Mouse (Mus musculus): ENCODE measurements at regions not wholly inside any gene's neighbourhood (a gene's known extent, or its start where the extent isn't known, plus 50 kb on each side); places are given as distances from the start of the nearest gene placed in this dataset.

- no peak for DNase-seq (ENCODE audit: low spot score)
These were observed 70.0 kb downstream of the Mbip start for GRCm38 (mm10) chr12:56275556-56276242.

- DNase-seq (ENCODE audit: low spot score), result no peak
These were observed 80.6 kb downstream of the Mbip start for GRCm38 (mm10) chr12:56265049-56265448.

DNA sequence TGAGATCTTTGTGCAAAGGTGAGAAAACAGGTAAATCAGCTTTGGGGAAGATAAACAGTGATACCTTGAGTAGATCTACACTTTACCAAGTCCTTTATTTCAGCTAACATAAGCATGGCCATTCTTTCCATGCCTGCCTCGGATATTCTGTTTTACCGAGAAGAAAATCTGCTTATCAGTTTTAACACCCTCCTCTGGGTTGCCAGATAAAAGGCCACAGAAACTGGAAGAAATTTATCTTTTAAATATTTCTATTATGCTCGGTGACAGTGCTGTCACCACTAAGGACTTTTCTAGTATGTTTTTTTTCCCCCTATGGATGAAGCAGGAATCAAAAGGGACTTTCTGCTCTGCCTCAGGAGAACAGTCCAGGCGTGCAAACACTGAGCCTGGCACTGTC lies 84.2 kb downstream of the Mbip start:
- DNase-seq (ENCODE audit: low spot score), result no peak

GRCm38 (mm10) chr12:56258401-56259050 lies 87.2 kb downstream of the Mbip start:
- no peak for DNase-seq (ENCODE audit: low spot score)

DNA sequence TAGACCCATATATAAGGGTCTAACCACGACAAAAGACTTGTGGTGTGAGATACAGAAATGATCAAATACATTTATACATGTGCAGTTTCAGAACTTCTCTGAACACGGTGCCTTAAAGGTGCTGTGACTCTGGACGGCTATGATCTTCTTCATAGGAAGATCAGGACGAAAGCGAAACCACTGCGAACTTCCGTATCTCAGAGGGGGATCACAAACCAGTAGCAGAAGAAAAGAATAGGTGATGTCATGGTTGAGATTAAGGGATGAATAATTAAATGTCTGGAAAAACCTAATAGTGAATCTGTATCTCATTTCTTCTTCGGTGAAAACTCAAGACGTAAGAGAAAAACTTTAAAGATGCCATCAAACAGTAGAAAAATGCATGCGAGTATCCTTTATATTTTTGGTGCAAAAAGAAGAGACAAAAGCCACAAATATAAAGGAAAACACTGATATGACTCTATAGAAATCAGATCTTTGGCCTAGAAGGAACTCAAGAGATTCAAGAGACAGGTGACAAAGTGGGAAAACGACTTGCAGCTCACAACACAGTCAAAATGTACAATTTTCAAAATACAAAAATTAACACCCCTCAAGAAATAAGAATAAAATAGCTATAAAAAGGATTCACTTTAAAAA lies 89.3 kb downstream of the Mbip start:
- no peak for DNase-seq (ENCODE audit: low spot score)

GRCm38 (mm10) chr12:56252612-56253444 lies 92.9 kb downstream of the Mbip start:
- DNase-seq (ENCODE audit: low spot score), result no peak

DNA sequence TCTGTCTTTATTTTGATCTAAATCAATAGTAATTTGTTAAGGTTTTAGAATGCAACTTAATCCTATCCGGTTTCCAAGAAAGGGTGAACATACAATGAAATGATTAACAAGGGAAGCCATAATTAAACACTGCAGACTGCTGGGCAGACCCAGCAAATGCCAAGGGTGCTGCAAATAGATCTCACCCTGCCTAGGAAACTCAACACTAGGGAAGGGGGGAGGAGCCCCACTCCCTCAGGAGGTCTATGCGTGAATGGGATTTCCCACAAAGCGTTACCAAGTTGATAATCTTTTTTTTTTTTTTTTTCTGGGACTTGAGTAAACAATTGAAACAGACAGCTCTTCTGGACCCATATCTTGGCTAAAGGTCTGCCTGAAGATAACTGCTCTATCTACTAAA lies 95.4 kb downstream of the Mbip start:
- DNase-seq (ENCODE audit: low spot score), result no peak

GRCm38 (mm10) chr12:56246406-56246805 lies 99.3 kb downstream of the Mbip start:
- DNase-seq (ENCODE audit: low spot score), result no peak

DNA sequence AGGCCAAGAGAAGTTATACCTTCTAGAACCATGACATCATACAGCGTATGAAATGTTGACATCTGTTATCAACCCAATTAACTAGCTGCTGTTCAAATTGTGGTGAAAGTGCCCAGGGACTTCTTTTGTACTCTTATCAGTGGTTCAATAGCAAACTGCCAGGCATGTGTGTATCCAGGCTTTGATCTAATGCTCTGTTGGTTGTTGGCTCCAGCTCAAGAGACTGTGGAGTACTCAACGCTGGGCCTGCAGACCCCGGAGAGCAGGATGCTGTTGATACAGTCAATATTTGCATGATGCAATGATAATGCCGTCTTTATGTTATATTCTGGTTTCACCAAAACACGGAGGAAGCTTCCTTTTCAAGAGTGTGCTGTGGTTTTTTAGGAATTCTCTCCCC lies 102.9 kb downstream of the Mbip start:
- no peak for DNase-seq (ENCODE audit: low spot score)

GRCm38 (mm10) chr12:56241735-56242134 lies 104.0 kb downstream of the Mbip start:
- peak; percentile 28 for DNase-seq (ENCODE audit: low spot score)

- no peak for DNase-seq (ENCODE audit: low spot score)
These were observed 105.5 kb downstream of the Mbip start for GRCm38 (mm10) chr12:56240206-56240605.

DNA sequence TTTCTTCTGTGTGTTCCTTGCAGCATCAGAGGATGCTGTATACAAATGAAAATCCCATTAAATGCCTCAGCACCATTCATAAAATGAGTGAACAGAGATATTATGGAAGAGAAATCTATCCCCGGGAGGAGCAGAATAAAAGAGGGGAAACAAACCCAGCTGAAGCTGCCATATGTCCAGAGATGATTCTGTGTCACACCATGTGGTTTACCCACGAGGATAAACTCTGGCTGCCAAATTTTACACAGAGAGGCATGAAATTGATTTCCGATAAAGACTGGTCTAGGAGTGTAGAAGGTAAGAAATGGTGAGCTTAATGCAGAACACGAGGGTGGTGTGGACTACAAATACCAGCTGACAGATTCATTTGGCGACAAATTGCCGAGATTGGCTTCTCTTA lies 111.1 kb downstream of the Mbip start:
- DNase-seq (ENCODE audit: low spot score), result no peak

- no peak for DNase-seq (ENCODE audit: low spot score)
These were observed 112.5 kb downstream of the Mbip start for GRCm38 (mm10) chr12:56233209-56233608.

DNA sequence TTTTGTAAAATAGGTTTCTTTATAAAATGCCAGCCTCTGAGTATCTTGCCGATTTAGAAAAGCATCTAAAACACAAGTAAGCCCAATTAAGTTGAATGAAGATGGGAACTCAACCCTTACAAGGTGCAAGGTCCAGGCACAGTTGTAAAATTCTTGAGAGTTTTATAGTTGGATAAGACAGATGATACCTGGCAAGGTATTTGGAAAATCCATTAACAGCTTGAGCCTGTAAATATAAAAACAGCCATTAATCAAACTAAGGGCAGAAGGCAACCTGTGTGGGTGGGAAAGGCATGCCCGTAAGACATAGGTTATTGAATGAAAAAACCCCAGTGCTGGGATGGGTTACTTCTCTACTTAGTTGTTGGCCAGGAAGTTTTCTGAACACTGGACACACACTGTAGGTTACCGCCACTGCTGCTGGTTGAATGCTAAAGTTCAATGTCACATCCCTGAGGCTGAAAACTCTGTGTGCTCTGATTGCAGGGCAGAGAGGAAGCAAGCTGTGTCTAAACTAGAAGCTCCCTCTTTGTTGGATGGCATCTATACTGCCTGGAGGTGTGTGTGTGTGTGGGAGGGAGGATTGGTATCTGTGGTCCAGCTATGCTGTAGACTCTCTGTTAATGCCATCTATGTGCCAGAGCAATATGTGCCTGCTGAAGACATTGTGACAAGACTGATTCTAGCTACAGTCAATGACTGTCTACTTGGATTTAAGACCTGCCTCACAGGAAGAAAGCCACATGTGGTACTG lies 121.4 kb downstream of the Mbip start:
- DNase-seq (ENCODE audit: low spot score), result no peak

- DNase-seq (ENCODE audit: low spot score), result no peak
These were observed 152.2 kb downstream of the Mbip start for GRCm38 (mm10) chr12:56193524-56193923.

DNA sequence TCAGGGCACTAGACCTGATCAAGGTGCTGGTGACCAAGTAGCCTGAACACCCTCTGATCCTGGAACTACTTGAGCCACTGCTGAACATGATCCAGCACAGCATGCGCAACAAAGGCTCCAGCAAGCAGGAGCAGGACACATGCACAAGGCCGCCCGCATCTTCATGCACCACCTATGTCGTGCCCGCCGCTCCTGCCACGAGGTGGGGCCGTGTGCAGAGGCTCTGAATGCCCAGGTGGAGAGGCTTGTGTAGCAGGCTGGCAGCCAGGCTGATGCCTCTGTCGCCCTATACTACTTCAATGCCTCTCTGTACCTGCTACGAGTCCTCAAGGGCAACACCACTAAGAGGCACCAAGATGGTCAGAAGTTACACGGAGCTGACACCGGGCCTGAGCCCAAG lies 156.1 kb downstream of the Mbip start:
- DNase-seq (ENCODE audit: low spot score), result no peak

DNA sequence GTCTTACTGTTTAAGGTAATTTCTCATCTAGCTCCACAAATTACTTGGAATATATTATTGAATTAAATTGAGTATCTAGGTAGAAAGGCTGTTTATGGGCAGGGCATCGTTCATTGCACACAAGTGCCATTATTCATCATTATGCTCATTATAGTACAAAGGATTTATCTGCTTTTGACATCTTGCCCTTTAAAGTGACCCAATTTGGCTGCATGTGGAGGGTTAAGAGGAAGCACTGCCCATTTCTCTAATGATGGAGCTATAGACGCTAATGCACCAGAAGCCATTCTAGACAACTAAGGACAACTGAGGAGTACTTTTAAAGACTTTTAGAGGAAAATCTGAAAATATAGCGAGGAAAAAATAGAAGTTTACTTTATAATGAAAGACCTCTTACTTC lies 185.0 kb downstream of the Mbip start:
- DNase-seq (ENCODE audit: low spot score), result no peak

DNA sequence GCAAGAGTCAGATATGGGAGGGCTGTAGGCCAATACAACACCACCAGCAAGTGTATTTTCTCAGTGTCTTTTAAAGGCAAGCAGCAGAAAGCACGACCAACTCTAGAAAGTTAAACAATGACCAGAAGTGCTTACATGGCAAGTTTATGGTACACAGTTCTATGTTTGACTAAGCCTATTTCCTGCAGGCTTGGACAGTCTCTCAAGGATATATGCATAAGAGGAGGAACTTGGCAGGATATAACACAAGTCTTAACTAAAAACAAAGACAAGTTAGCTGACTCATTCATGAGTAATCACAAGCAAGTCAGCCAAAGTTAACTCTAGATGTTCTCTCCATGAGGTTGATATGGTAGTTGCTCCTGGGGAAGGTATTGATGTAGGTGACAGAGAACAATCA lies 201.3 kb downstream of the Mbip start:
- DNase-seq (ENCODE audit: low spot score), result no peak

- no peak for DNase-seq (ENCODE audit: low spot score)
These were observed 201.9 kb downstream of the Mbip start for GRCm38 (mm10) chr12:56143789-56144188.

DNA sequence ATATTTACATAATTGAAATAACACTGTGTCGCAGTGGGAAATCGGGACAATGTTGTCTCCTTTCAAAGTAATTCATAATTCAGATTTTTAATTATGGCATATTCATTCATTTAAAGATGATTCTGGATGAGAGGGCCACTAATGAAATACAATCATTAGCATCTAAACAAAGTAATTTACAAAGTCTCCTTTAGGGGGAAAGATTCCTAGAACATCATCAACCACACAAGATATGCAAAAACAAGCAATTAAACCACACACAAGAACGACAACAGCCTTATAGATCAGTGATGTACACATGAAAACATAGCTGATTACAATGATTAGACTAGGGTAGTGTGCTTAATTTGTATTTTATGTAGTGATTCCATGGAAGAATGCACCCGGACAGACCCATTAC lies 231.2 kb downstream of the Mbip start:
- DNase-seq (ENCODE audit: low spot score), result no peak

DNA sequence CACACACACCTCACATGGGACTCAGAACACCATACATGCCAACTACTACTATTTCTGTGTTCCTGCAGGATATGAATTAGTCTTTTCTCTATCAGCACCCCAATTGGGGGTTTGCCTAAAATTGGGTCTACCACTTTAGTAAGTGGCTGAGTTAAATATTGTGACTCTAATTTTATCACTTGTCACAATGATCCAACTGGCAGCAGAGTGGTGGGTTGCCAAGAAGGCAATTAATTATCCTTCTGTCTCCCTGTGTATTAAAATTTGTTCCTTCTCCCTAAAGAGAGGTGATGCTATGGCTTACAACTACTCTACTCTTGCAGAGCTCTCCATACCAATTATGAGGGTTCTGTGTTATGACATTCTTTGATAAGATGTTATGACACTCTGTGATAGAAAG lies 245.3 kb downstream of the Brms1l start:
- no peak for DNase-seq (ENCODE audit: low spot score)

- DNase-seq (ENCODE audit: low spot score), result no peak
These were observed 228.1 kb downstream of the Brms1l start for GRCm38 (mm10) chr12:56064183-56064582.

All from adipocyte (in vitro differentiated cells).